In genomic region chr13:112833253-112833894, GRCm38 (mm10) we compare ENCODE assay signal across 15 mouse cellular contexts. TPM values are rescaled to one million over a fixed set of nuclear protein-coding genes. Genes with fewer than 3 reads are reported as not detected.
DNase-seq lines count a peak whose midpoint lies in the region; ATAC-seq lines count a peak whose summit lies in the region.
"Had no signal": no experiment of that assay in that cellular context is flagged by ENCODE, and none has a peak within 500 bp of the region (broad histone marks: within the 10 kb centered on the region; RNA-seq: fewer than 3 reads in every experiment).

No protein-coding gene starts in this region.

- WGBS in forebrain, embryonic 12.5 days, result 50% methylated on average over 20 of the region's 20 CpGs
- 75% methylated on average over 20 of the region's 20 CpGs for WGBS in heart, embryonic 12.5 days

- ATAC-seq in cerebellum, adult (ENCODE audit: insufficient number of reproducible peaks, low FRiP score, low TSS enrichment), result no peak
- ATAC-seq in forebrain, embryonic 12.5 days (ENCODE audit: low FRiP score), result peak; percentile 20; the same call in 1 of the 2 replicates
- peak; percentile 56 for ATAC-seq in megakaryocyte progenitor cell, adult 5-6 weeks (replicated peaks; ENCODE audit: poor library complexity)
- ATAC-seq in heart, embryonic 12.5 days (ENCODE audit: insufficient number of reproducible peaks, low FRiP score), result no peak

- no peak overlapping the region for H3K4me3 ChIP-seq in forebrain, embryonic 12.5 days (replicated peaks)
- H3K4me3 ChIP-seq in heart, embryonic 12.5 days, result no peak overlapping the region
- H3K4me3 ChIP-seq: left cerebral cortex, adult 2 months; myocyte had no signal

- no peak overlapping the region for H3K9ac ChIP-seq in forebrain, embryonic 12.5 days
- no peak overlapping the region for H3K9ac ChIP-seq in heart, embryonic 12.5 days

- H3K4me1 ChIP-seq in forebrain, embryonic 12.5 days, result peaks cover 17% of the 10 kb centered on the region
- peaks cover 12% of the 10 kb centered on the region for H3K4me1 ChIP-seq in heart, embryonic 12.5 days (replicated peaks)

- no peaks in the 10 kb centered on the region for H3K36me3 ChIP-seq in forebrain, embryonic 12.5 days (replicated peaks)
- H3K36me3 ChIP-seq in heart, embryonic 12.5 days, result no peaks in the 10 kb centered on the region

- no peak overlapping the region for H3K4me2 ChIP-seq in forebrain, embryonic 12.5 days
- H3K4me2 ChIP-seq in heart, embryonic 12.5 days, result no peak overlapping the region

- peak; percentile 34 to 35 for DNase-seq in cerebellum, postnatal 25 days
- DNase-seq in left cerebral cortex, postnatal 4 days, result peak; percentile 23
- no peak for DNase-seq in left cerebral cortex, adult 18-20 months (ENCODE audit: low spot score in 2 of 2)
- DNase-seq in spleen, postnatal 36 days (ENCODE audit: low spot score in 2 of 2), result no peak
- DNase-seq: adrenal gland, postnatal 36 days; B cell, adult 2 months; heart, adult 18-20 months; lung, postnatal 10 days; thymus, adult 18-20 months had no signal

- H3K9me3 ChIP-seq in forebrain, embryonic 12.5 days, result no peaks in the 10 kb centered on the region
- H3K9me3 ChIP-seq in heart, embryonic 12.5 days (replicated peaks), result no peaks in the 10 kb centered on the region

- H3K27ac ChIP-seq in forebrain, embryonic 12.5 days, result no peak overlapping the region
- H3K27ac ChIP-seq in heart, embryonic 12.5 days (ENCODE audit: poor library complexity, severe bottlenecking), result no peak overlapping the region
- H3K27ac ChIP-seq: left cerebral cortex, adult 2 months had no signal

- no peaks in the 10 kb centered on the region for H3K27me3 ChIP-seq in forebrain, embryonic 12.5 days
- no peaks in the 10 kb centered on the region for H3K27me3 ChIP-seq in heart, embryonic 12.5 days (replicated peaks)

- intact Hi-C loops in left cerebral cortex, postnatal 4 days (cut with DNase I), result no loop called here

RNA-seq across cellular contexts. Expression of gene Plpp1, which starts 32.8 kb away (rescaled TPM):
- total RNA-seq in left cerebral cortex, postnatal 4 days (2021), result 10 to 100 TPM; 32.1 to 32.9 TPM
- total RNA-seq in left cerebral cortex, adult 18-20 months (2021), result 10 to 100 TPM; 26.7 to 33.7 TPM
- polyA plus RNA-seq in forebrain, embryonic 12.5 days (2016; fragmentation: Nextera tagmentation; extraction: Ambion mirVana), result 17.8 and 19.1 TPM in 2 replicates
- 1.2 and 1.6 TPM in 2 replicates for total RNA-seq in megakaryocyte progenitor cell, adult 5-6 weeks (2015)
- total RNA-seq in megakaryocyte progenitor cell, adult 5-6 weeks (2017), result 1.0 and 2.7 TPM in 2 replicates
- polyA plus RNA-seq in heart, embryonic 12.5 days (2016; fragmentation: Nextera tagmentation; extraction: Ambion mirVana), result 46.9 and 49.0 TPM in 2 replicates

Comparison
In these comparisons a context has a peak if more than half of its experiments do, and no peak if none do; other contexts are left out.
1. DNase-seq: peak in cerebellum, postnatal 25 days (2 of 2) and left cerebral cortex, postnatal 4 days (single experiment); none in left cerebral cortex, adult 18-20 months (0 of 2) and spleen, postnatal 36 days (0 of 2).
2. ATAC-seq: peak in forebrain, embryonic 12.5 days (single experiment) and megakaryocyte progenitor cell, adult 5-6 weeks (single experiment); none in cerebellum, adult (single experiment) and heart, embryonic 12.5 days (single experiment).
3. RNA of gene Plpp1, which starts 32.8 kb away (total RNA-seq): 26.7 to 33.7 TPM in left cerebral cortex, adult 18-20 months and 32.1 to 32.9 TPM in left cerebral cortex, postnatal 4 days; 1.0 to 2.7 TPM in megakaryocyte progenitor cell, adult 5-6 weeks; every median in the first group is over 4 times any median in the second.